Mouse (Mus musculus): Measurements from ENCODE around the gene Map4k5. TPM values are rescaled to one million over a fixed set of nuclear protein-coding genes. Genes with fewer than 3 reads are reported as not detected.

The Map4k5 gene
- 30.4 TPM for polyA plus RNA-seq (2015; fragmentation: Illumina TruSeq; extraction: RNeasy Lipid Tissue Mini Kit (QIAGEN cat#74804); ENCODE audit: low read depth, low replicate concordance)

GRCm38 (mm10) chr12:69892371-69893251 lies at the start of gene Map4k5, which contains the start of gene Atl1:
Map4k5 (minus strand) TSS chr12:69893200.
Atl1 (plus strand) TSS chr12:69892614.

GRCm38 (mm10) chr12:69790530-69791505 lies 102.2 kb downstream of the Map4k5 start, which contains the start of gene Cdkl1:
Cdkl1 (minus strand) TSS chr12:69791267.

Other genes with a start within 250 kb of the Map4k5 start
- gene Sos2, start 211.3 kb downstream of the Map4k5 start, polyA plus RNA-seq (2015; fragmentation: Illumina TruSeq; extraction: RNeasy Lipid Tissue Mini Kit (QIAGEN cat#74804); ENCODE audit: low read depth, low replicate concordance), result 28.7 TPM
- gene L2hgdh, start 168.3 kb downstream of the Map4k5 start, polyA plus RNA-seq (2015; fragmentation: Illumina TruSeq; extraction: RNeasy Lipid Tissue Mini Kit (QIAGEN cat#74804); ENCODE audit: low read depth, low replicate concordance), result 13.8 TPM
- gene Atp5s, start 168.2 kb downstream of the Map4k5 start, polyA plus RNA-seq (2015; fragmentation: Illumina TruSeq; extraction: RNeasy Lipid Tissue Mini Kit (QIAGEN cat#74804); ENCODE audit: low read depth, low replicate concordance), result 51.4 TPM
- 31.5 TPM for gene Cdkl1, start 101.9 kb downstream of the Map4k5 start, polyA plus RNA-seq (2015; fragmentation: Illumina TruSeq; extraction: RNeasy Lipid Tissue Mini Kit (QIAGEN cat#74804); ENCODE audit: low read depth, low replicate concordance)
- 197 TPM for gene Atl1, start 586 bp downstream of the Map4k5 start, polyA plus RNA-seq (2015; fragmentation: Illumina TruSeq; extraction: RNeasy Lipid Tissue Mini Kit (QIAGEN cat#74804); ENCODE audit: low read depth, low replicate concordance)
- gene Sav1, start 93.8 kb upstream of the Map4k5 start, polyA plus RNA-seq (2015; fragmentation: Illumina TruSeq; extraction: RNeasy Lipid Tissue Mini Kit (QIAGEN cat#74804); ENCODE audit: low read depth, low replicate concordance), result 21.0 TPM
- 17.5 TPM for gene Nin, start 220.5 kb upstream of the Map4k5 start, polyA plus RNA-seq (2015; fragmentation: Illumina TruSeq; extraction: RNeasy Lipid Tissue Mini Kit (QIAGEN cat#74804); ENCODE audit: low read depth, low replicate concordance)

Data from brain, adult 10 weeks (tissue).